Mouse (Mus musculus) inflammation-experienced regulatory T-cells (primary cell): ENCODE measurements around the gene Anp32b. TPM values are rescaled to one million over a fixed set of nuclear protein-coding genes. Genes with fewer than 3 reads are reported as not detected.

Source experiments
- polyA plus RNA-seq, 2 experiments: library from polyadenylated mRNA; unstranded; fragments of 100-300 nt; shearing (Covaris generic); gene quantifications; one replicate each; pipeline ENCODE4 v1.2.1; 2017

Anp32b gene
- polyA plus RNA-seq: 100 to 1,000 TPM; 206 to 218 TPM

GRCm38 (mm10) chr4:46450519-46451131 lies at the start of gene Anp32b:
Gene Anp32b (plus strand): TSS chr4:46450902.

GRCm38 (mm10) chr4:46413406-46413805 lies 37.3 kb upstream of the Anp32b start, which contains the start of gene Hemgn:
Gene Hemgn (minus strand): TSS chr4:46413506.

GRCm38 (mm10) chr4:46489028-46489925 lies 38.6 kb downstream of the Anp32b start, which contains the start of gene Nans:
Gene Nans (plus strand): TSS chr4:46489248.

Other genes starting within 250 kb of the Anp32b start
- under 1 TPM; 0.07 to 0.72 TPM for gene Foxe1, start 107.3 kb upstream of the Anp32b start, polyA plus RNA-seq
- 10 to 100 TPM; 20.4 to 30.4 TPM for gene Trmo, start 61.5 kb upstream of the Anp32b start, polyA plus RNA-seq
- gene Hemgn, start 37.4 kb upstream of the Anp32b start, polyA plus RNA-seq: under 1 TPM in 1 of 2 experiments, not detected in 1; 0.23 TPM
- 10 to 100 TPM; 70.9 to 72.2 TPM for gene Nans, start 38.3 kb downstream of the Anp32b start, polyA plus RNA-seq
- gene Trim14, start 85.2 kb downstream of the Anp32b start, polyA plus RNA-seq: 100 to 1,000 TPM; 125 to 138 TPM
- gene Coro2a, start 151.3 kb downstream of the Anp32b start, polyA plus RNA-seq: 100 to 1,000 TPM; 132 to 160 TPM
- 1 to 10 TPM; 2.1 to 2.7 TPM for gene Tbc1d2, start 199.3 kb downstream of the Anp32b start, polyA plus RNA-seq